9 mouse cellular contexts compared by ENCODE assay signal in genomic region chr14:29939600-29940312, GRCm38 (mm10). TPM values are rescaled to one million over a fixed set of nuclear protein-coding genes. Genes with fewer than 3 reads are reported as not detected.
A peak's percentile ranks its signal among the peaks of the same experiment; 100 is the strongest.
DNase-seq lines count a peak whose midpoint lies in the region; ATAC-seq and TF ChIP-seq lines count a peak whose summit lies in the region.
"Had no signal": no experiment of that assay in that cellular context is flagged by ENCODE, and none has a peak within 500 bp of the region (broad histone marks: within the 10 kb centered on the region; RNA-seq: fewer than 3 reads in every experiment).

No protein-coding gene starts in this region.

- ATAC-seq in heart, postnatal 0 days (ENCODE audit: insufficient read depth, low read depth) = no peak
- no peak for ATAC-seq in hindbrain, embryonic 14.5 days (ENCODE audit: low FRiP score)
- no peak for ATAC-seq in neural tube, embryonic 12.5 days (ENCODE audit: low FRiP score, low read depth)
- ATAC-seq in granulocyte monocyte progenitor cell, adult 5-6 weeks (replicated peaks; ENCODE audit: poor library complexity, severe bottlenecking) = no peak

- 32% methylated on average over 20 of the region's 20 CpGs for WGBS in heart, postnatal 0 days
- 54% methylated on average over 20 of the region's 20 CpGs for WGBS in hindbrain, embryonic 14.5 days
- 55% methylated on average over 20 of the region's 20 CpGs for WGBS in neural tube, embryonic 12.5 days

- H3K9ac ChIP-seq in heart, postnatal 0 days (replicated peaks; ENCODE audit: low read depth, low read length) = no peak overlapping the region
- no peak overlapping the region for H3K9ac ChIP-seq in hindbrain, embryonic 14.5 days
- no peak overlapping the region for H3K9ac ChIP-seq in neural tube, embryonic 12.5 days

- no peaks in the 10 kb centered on the region for H3K9me3 ChIP-seq in heart, postnatal 0 days (replicated peaks; ENCODE audit: control insufficient read depth, low read length)
- no peaks in the 10 kb centered on the region for H3K9me3 ChIP-seq in hindbrain, embryonic 14.5 days (ENCODE audit: control insufficient read depth, low read length)
- H3K9me3 ChIP-seq in neural tube, embryonic 12.5 days = no peaks in the 10 kb centered on the region

- no peaks in the 10 kb centered on the region for H3K36me3 ChIP-seq in heart, postnatal 0 days (replicated peaks; ENCODE audit: control insufficient read depth, insufficient read depth, low read length)
- H3K36me3 ChIP-seq in hindbrain, embryonic 14.5 days (replicated peaks; ENCODE audit: control insufficient read depth, insufficient read depth) = no peaks in the 10 kb centered on the region
- H3K36me3 ChIP-seq in neural tube, embryonic 12.5 days = no peaks in the 10 kb centered on the region

- no peak overlapping the region for H3K4me2 ChIP-seq in heart, postnatal 0 days (ENCODE audit: low read depth, low read length)
- H3K4me2 ChIP-seq in hindbrain, embryonic 14.5 days (replicated peaks) = 0 out of 2 replicates have a peak overlapping the region, but pooled peaks have one; percentile 14
- 0 out of 2 replicates have a peak overlapping the region, but pooled peaks have one; percentile 5 for H3K4me2 ChIP-seq in neural tube, embryonic 12.5 days (replicated peaks)

- no peak for TF ChIP-seq EP300 in heart, postnatal 0 days (IDR thresholded peaks at IDR 0.05; ENCODE audit: low read depth)

- TF ChIP-seq CTCF in heart, postnatal 0 days (IDR thresholded peaks at IDR 0.05; ENCODE audit: low read depth) = peak; percentile 12; the same call in 1 of the 2 replicates

- no peak for DNase-seq in heart, postnatal 0 days (ENCODE audit: low spot score)
- no peak for DNase-seq in heart, adult 9 months (ENCODE audit: low spot score in 2 of 2)
- DNase-seq in embryo, embryonic 9.5 days (ENCODE audit: extremely low spot score) = peak; percentile 32
- DNase-seq in hindbrain, embryonic 14.5 days (ENCODE audit: low spot score) = no peak
- no peak for DNase-seq in layer of hippocampus, adult 8-10 months (ENCODE audit: low spot score in 2 of 2)
- no peak for DNase-seq in right cerebral cortex, postnatal 14 days
- DNase-seq: kidney, adult 9 months had no signal

- no peak overlapping the region for H3K4me3 ChIP-seq in heart, postnatal 0 days (ENCODE audit: low read depth, low read length)
- H3K4me3 ChIP-seq in hindbrain, embryonic 14.5 days (replicated peaks; ENCODE audit: low read length) = no peak overlapping the region
- no peak overlapping the region for H3K4me3 ChIP-seq in neural tube, embryonic 12.5 days

- H3K27me3 ChIP-seq in heart, postnatal 0 days (ENCODE audit: control insufficient read depth, insufficient read depth, low read length) = 0 out of 2 replicates have a peak, but pooled peaks cover 13% of the 10 kb centered on the region
- H3K27me3 ChIP-seq in hindbrain, embryonic 14.5 days (ENCODE audit: control insufficient read depth, insufficient read depth, low read length) = no peaks in the 10 kb centered on the region
- no peaks in the 10 kb centered on the region for H3K27me3 ChIP-seq in neural tube, embryonic 12.5 days (replicated peaks)

- H3K27ac ChIP-seq in heart, postnatal 0 days (ENCODE audit: low read depth) = no peak overlapping the region
- no peak overlapping the region for H3K27ac ChIP-seq in hindbrain, embryonic 14.5 days
- H3K27ac ChIP-seq in neural tube, embryonic 12.5 days = no peak overlapping the region

- no peaks in the 10 kb centered on the region for H3K4me1 ChIP-seq in heart, postnatal 0 days (ENCODE audit: control insufficient read depth, insufficient read depth)
- H3K4me1 ChIP-seq in hindbrain, embryonic 14.5 days (replicated peaks; ENCODE audit: control insufficient read depth, insufficient read depth, low read length) = no peaks in the 10 kb centered on the region
- H3K4me1 ChIP-seq in neural tube, embryonic 12.5 days = peaks cover 4% of the 10 kb centered on the region; the same call in 1 of the 2 replicates

RNA-seq across cellular contexts. Expression of gene Selenok, which starts 28.4 kb away (rescaled TPM):
- total RNA-seq in heart, postnatal 0 days (2014; rRNA removed; ENCODE audit: low replicate concordance) = 31.1 and 49.7 TPM in 2 replicates
- polyA plus RNA-seq in heart, postnatal 0 days (2015; fragmentation: Nextera tagmentation; extraction: Ambion mirVana) = 252 and 278 TPM in 2 replicates
- polyA plus RNA-seq in hindbrain, embryonic 14.5 days (2014; fragmentation: Nextera tagmentation; extraction: Ambion mirVana) = 320 and 331 TPM in 2 replicates
- polyA plus RNA-seq in neural tube, embryonic 12.5 days (2016; fragmentation: Nextera tagmentation; extraction: Ambion mirVana) = 402 and 419 TPM in 2 replicates
- total RNA-seq in layer of hippocampus, adult 8-10 months (2022) = 100 to 1,000 TPM; 103 to 115 (median 108) TPM
- total RNA-seq in granulocyte monocyte progenitor cell, adult 5-6 weeks (2014; fragmentation: Nextera tagmentation) = 98.9 and 114 TPM in 2 replicates
- 189 and 222 TPM in 2 replicates for total RNA-seq in granulocyte monocyte progenitor cell, adult 5-6 weeks (2017)

RNA-seq across cellular contexts. Expression of gene Actr8, which starts 38.4 kb away (rescaled TPM):
- 15.3 and 33.8 TPM in 2 replicates for total RNA-seq in heart, postnatal 0 days (2014; rRNA removed; ENCODE audit: low replicate concordance)
- polyA plus RNA-seq in heart, postnatal 0 days (2015; fragmentation: Nextera tagmentation; extraction: Ambion mirVana) = 42.4 and 44.2 TPM in 2 replicates
- polyA plus RNA-seq in hindbrain, embryonic 14.5 days (2014; fragmentation: Nextera tagmentation; extraction: Ambion mirVana) = 60.0 and 61.6 TPM in 2 replicates
- polyA plus RNA-seq in neural tube, embryonic 12.5 days (2016; fragmentation: Nextera tagmentation; extraction: Ambion mirVana) = 94.9 and 109 TPM in 2 replicates
- 100 to 1,000 TPM in 1 of 4 experiments, 10 to 100 TPM in 3; 73.8 to 101 (median 90.1) TPM for total RNA-seq in layer of hippocampus, adult 8-10 months (2022)
- total RNA-seq in granulocyte monocyte progenitor cell, adult 5-6 weeks (2014; fragmentation: Nextera tagmentation) = 28.3 and 35.6 TPM in 2 replicates
- 25.5 and 31.8 TPM in 2 replicates for total RNA-seq in granulocyte monocyte progenitor cell, adult 5-6 weeks (2017)
